Mouse (Mus musculus) G1E (cell line): ENCODE data around the gene Snx13.

Experiments
- CTCF ChIP-seq: IDR thresholded peaks from 2 replicates; pipeline ENCODE4 v1.5.1; 2012; ENCODE audit warnings: low read depth, low read length, inconsistent platforms, mixed read lengths
- GATA1 ChIP-seq: IDR thresholded peaks from 2 replicates; pipeline ENCODE4 v1.6.1; 2012; ENCODE audit warnings: borderline replicate concordance, low read length, inconsistent platforms, mixed read lengths
- POLR2AphosphoS5 ChIP-seq: IDR thresholded peaks from 2 replicates; pipeline ENCODE4 v1.6.1; 2012; ENCODE audit warnings: low read depth, low read length, inconsistent platforms; ENCODE audit not compliant: insufficient replicate concordance

GRCm38 (mm10) chr12:35048891-35049290 is 1.9 kb downstream of the Snx13 start:
- no peak for TF ChIP-seq POLR2AphosphoS5
- TF ChIP-seq CTCF = no peak
- no peak for TF ChIP-seq GATA1
